7 mouse cellular contexts compared by ENCODE assay signal in the genomic region with DNA sequence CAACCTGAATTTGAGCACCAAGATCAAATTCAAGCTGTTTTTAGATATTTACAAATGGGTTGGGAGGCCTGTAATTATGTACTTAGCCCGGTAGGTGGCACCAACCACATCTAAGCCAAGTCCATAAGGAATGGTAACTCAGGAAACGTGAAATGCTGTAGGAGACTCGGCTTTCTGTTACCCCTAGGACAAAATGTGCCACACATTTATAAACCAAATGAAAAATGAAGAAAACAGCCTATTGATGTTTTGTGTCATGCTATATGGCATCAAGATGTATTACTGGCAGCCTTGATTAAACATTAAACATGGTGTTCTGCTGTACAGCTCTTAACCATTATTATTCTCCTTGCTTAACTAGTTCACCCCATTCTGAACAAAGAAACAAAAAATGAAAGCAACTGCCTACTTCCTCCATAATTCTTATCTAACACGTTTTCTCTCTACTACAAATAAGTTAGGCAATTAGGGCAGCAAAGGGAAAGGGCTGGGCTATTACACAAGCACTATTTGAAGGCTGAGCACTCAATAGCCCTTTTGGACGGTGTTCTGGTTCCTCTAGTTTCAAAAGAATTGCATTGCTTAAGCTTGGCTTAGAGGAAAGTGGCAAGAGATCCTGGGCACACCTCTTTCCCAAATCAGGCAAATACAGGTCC. TPM values are rescaled to one million over a fixed set of nuclear protein-coding genes. Genes with fewer than 3 reads are reported as not detected.
A peak's percentile ranks its signal among the peaks of the same experiment; 100 is the strongest.
DNase-seq lines count a peak whose midpoint lies in the region; ATAC-seq and TF ChIP-seq lines count a peak whose summit lies in the region.

No protein-coding gene starts in this region.

- DNase-seq in T-cell, adult 2 months (ENCODE audit: low spot score): peak; percentile 40
- DNase-seq in cerebellum, adult 18-20 months: peak; percentile 69 to 73
- DNase-seq in forebrain, postnatal 0 days: peak; percentile 85
- peak; percentile 35 to 72 for DNase-seq in left cerebral cortex, adult 18-20 months (ENCODE audit: low spot score in 2 of 2)
- peak; percentile 55 to 68 for DNase-seq in right cerebral cortex, postnatal 10 days (ENCODE audit: low spot score in 2 of 2)

- H3K27me3 ChIP-seq in forebrain, postnatal 0 days (ENCODE audit: insufficient read depth, low read length): no peaks in the 10 kb centered on the region
- no peaks in the 10 kb centered on the region for H3K27me3 ChIP-seq in hindbrain, embryonic 15.5 days
- H3K27me3 ChIP-seq in megakaryocyte, embryonic 14.5 days (replicated peaks): no peaks in the 10 kb centered on the region

- no peaks in the 10 kb centered on the region for H3K9me3 ChIP-seq in forebrain, postnatal 0 days (ENCODE audit: low read length)
- no peaks in the 10 kb centered on the region for H3K9me3 ChIP-seq in hindbrain, embryonic 15.5 days
- H3K9me3 ChIP-seq in megakaryocyte, embryonic 14.5 days: no peaks in the 10 kb centered on the region

- H3K36me3 ChIP-seq in forebrain, postnatal 0 days (ENCODE audit: insufficient read depth): no peaks in the 10 kb centered on the region
- no peaks in the 10 kb centered on the region for H3K36me3 ChIP-seq in hindbrain, embryonic 15.5 days
- H3K36me3 ChIP-seq in megakaryocyte, embryonic 14.5 days (replicated peaks; ENCODE audit: low read length): no peaks in the 10 kb centered on the region

- H3K4me1 ChIP-seq in forebrain, postnatal 0 days (ENCODE audit: insufficient read depth): no peaks in the 10 kb centered on the region
- H3K4me1 ChIP-seq in hindbrain, embryonic 15.5 days (replicated peaks): peaks cover 8% of the 10 kb centered on the region
- H3K4me1 ChIP-seq in megakaryocyte, embryonic 14.5 days: peaks cover 9% of the 10 kb centered on the region

- H3K27ac ChIP-seq in forebrain, postnatal 0 days (ENCODE audit: low read depth, low read length): no peak overlapping the region
- H3K27ac ChIP-seq in hindbrain, embryonic 15.5 days (replicated peaks): no peak overlapping the region

- no peak overlapping the region for H3K4me3 ChIP-seq in forebrain, postnatal 0 days (ENCODE audit: low read depth, low read length)
- no peak overlapping the region for H3K4me3 ChIP-seq in hindbrain, embryonic 15.5 days
- peak overlapping the region; percentile 89 for H3K4me3 ChIP-seq in megakaryocyte, embryonic 14.5 days (replicated peaks)

- ATAC-seq in forebrain, postnatal 0 days: peak; percentile 76
- ATAC-seq in hindbrain, embryonic 15.5 days (ENCODE audit: low FRiP score, low read depth): no peak

- TF ChIP-seq CTCF in forebrain, postnatal 0 days (IDR thresholded peaks at IDR 0.05; ENCODE audit: low read depth): peak; percentile 81

- 4% methylated on average over 5 of the region's 5 CpGs for WGBS in forebrain, postnatal 0 days
- WGBS in hindbrain, embryonic 15.5 days: 11% methylated on average over 5 of the region's 5 CpGs

- H3K9ac ChIP-seq in forebrain, postnatal 0 days: no peak overlapping the region
- no peak overlapping the region for H3K9ac ChIP-seq in hindbrain, embryonic 15.5 days

- H3K4me2 ChIP-seq in forebrain, postnatal 0 days (ENCODE audit: low read depth): peak overlapping the region; percentile 6
- peak overlapping the region; percentile 38 for H3K4me2 ChIP-seq in hindbrain, embryonic 15.5 days

RNA-seq across cellular contexts. Expression of a gene that starts 12.0 kb away (rescaled TPM):
- not detected in 2 replicates for total RNA-seq in forebrain, postnatal 0 days (2014; rRNA removed)
- polyA plus RNA-seq in forebrain, postnatal 0 days (2015; fragmentation: Nextera tagmentation; extraction: Ambion mirVana): not detected in 2 replicates
- polyA plus RNA-seq in hindbrain, embryonic 15.5 days (2015; fragmentation: Nextera tagmentation; extraction: Ambion mirVana): not detected in 2 replicates
- not detected for total RNA-seq in left cerebral cortex, adult 18-20 months (2021)
- polyA plus RNA-seq in megakaryocyte, embryonic 14.5 days (2012; ENCODE audit: insufficient read depth, low replicate concordance): not detected in 2 replicates

RNA-seq across cellular contexts. Expression of a gene that starts 20.1 kb away (rescaled TPM):
- total RNA-seq in forebrain, postnatal 0 days (2014; rRNA removed): 68.6 and 69.5 TPM in 2 replicates
- 41.9 and 45.2 TPM in 2 replicates for polyA plus RNA-seq in forebrain, postnatal 0 days (2015; fragmentation: Nextera tagmentation; extraction: Ambion mirVana)
- 50.0 and 53.3 TPM in 2 replicates for polyA plus RNA-seq in hindbrain, embryonic 15.5 days (2015; fragmentation: Nextera tagmentation; extraction: Ambion mirVana)
- total RNA-seq in left cerebral cortex, adult 18-20 months (2021): 10 to 100 TPM; 55.8 to 62.0 TPM
- 6.9 and 7.8 TPM in 2 replicates for polyA plus RNA-seq in megakaryocyte, embryonic 14.5 days (2012; ENCODE audit: insufficient read depth, low replicate concordance)
